Mouse (Mus musculus): Measurements from ENCODE around the gene Cdhr5.

- TF ChIP-seq CTCF (IDR thresholded peaks at IDR 0.05; ENCODE audit: extremely low read depth, insufficient read length, insufficient replicate concordance, low read depth, low read length) (no peak), POLR2A (IDR thresholded peaks at IDR 0.05; ENCODE audit: low read depth, low read length) (no peak)
Measured at GRCm38 (mm10) chr7:141227796-141228195, 48.8 kb downstream of the Cdhr5 start.

All from small intestine, adult 2 months (tissue).